8 mouse cellular contexts compared by ENCODE assay signal in the genomic region with DNA sequence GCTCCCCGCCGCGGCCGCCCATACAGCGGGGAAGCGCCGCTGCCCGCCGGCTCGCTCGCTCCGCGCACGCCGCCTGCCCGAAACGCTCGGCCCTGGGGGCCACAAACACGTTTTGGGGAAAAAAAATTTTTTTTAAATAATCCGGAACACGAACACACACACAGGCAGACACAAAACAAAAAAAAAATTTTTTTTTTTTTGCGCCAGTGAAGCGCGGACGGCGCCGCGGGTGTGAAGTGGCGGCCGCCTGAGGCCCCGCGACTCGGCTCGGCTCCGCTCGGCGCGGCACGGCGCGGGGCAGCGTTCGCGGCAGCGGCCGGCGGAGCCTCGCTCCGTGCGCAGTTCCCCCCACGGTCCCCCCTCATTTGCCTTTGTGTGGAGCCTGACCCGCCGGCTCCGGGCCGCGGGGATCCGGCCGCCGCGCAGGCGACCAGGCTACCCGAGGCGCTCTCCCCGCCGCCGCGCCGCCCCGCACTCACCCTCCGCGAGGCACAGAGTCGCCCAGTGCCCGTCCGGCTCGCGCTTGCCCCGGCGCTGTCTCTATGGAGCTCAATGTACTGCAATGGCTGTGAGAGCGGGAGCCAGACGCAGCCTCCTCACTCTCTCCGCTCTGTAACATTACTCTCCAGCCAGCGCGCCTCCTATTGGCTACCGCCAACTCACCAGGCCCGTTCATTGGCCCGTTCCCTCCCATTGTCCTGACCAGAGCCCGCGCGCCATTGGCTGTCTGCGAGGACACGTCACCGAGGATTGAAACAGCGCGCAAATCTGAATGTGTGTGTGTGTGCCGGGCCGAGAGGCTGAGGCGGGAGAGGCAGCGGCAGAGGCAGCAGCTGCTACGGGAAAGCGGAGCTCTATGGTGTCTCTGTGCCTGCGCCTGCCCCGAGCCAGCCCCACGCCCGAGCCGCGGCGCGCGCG. TPM values are rescaled to one million over a fixed set of nuclear protein-coding genes. Genes with fewer than 3 reads are reported as not detected.
DNase-seq lines count a peak whose midpoint lies in the region; ATAC-seq and TF ChIP-seq lines count a peak whose summit lies in the region.

No protein-coding gene starts in this region.

- peak overlapping the region; percentile 97 for H3K4me2 ChIP-seq in embryonic facial prominence, embryonic 15.5 days (replicated peaks)
- H3K4me2 ChIP-seq in limb, embryonic 14.5 days (replicated peaks; ENCODE audit: low read depth, low read length, severe bottlenecking), result peak overlapping the region; percentile 92

- H3K27ac ChIP-seq in bone marrow, adult 2 months (ENCODE audit: control insufficient read depth, insufficient read depth, low read depth, low read length, poor library complexity), result peak overlapping the region; percentile 99
- peak overlapping the region; percentile 99 for H3K27ac ChIP-seq in embryonic facial prominence, embryonic 15.5 days (replicated peaks)
- H3K27ac ChIP-seq in limb, embryonic 14.5 days (replicated peaks; ENCODE audit: low read depth, low read length), result peak overlapping the region; percentile 100

- TF ChIP-seq POLR2A in bone marrow, adult 2 months (IDR thresholded peaks at IDR 0.05; ENCODE audit: borderline replicate concordance, control insufficient read depth, low read depth, low read length), result peak; percentile 95
- TF ChIP-seq POLR2A in limb, embryonic 14.5 days (IDR thresholded peaks at IDR 0.05; ENCODE audit: borderline replicate concordance, extremely low read depth, insufficient read depth, insufficient read length), result peak; percentile 76; the same call in 1 of the 2 replicates

- WGBS in bone marrow, adult 2 months, result 2% methylated on average over 110 of the region's 110 CpGs
- under 1% methylated on average over 108 of the region's 110 CpGs for WGBS in embryonic facial prominence, embryonic 15.5 days
- WGBS in limb, embryonic 14.5 days, result 0% methylated on average over 71 of the region's 110 CpGs

- H3K36me3 ChIP-seq in embryonic facial prominence, embryonic 15.5 days, result no peaks in the 10 kb centered on the region
- H3K36me3 ChIP-seq in limb, embryonic 14.5 days (ENCODE audit: control insufficient read depth, insufficient read depth, low read length), result peaks cover 18% of the 10 kb centered on the region

- peak; percentile 99 for DNase-seq in 416B (ENCODE audit: low read depth)
- DNase-seq in heart, adult 8-10 months (ENCODE audit: low spot score), result peak; percentile 98
- peak; percentile 99 for DNase-seq in kidney, adult 9 months
- DNase-seq in limb, embryonic 14.5 days (ENCODE audit: low spot score), result peak; percentile 99
- peak; percentile 96 to 98 for DNase-seq in monocyte, adult 2 months (ENCODE audit: low read depth in 1 of 2, low spot score in 2 of 2)
- peak; percentile 98 to 99 for DNase-seq in spleen, postnatal 36 days (ENCODE audit: low spot score in 2 of 2)

- peak overlapping the region; percentile 99 for H3K9ac ChIP-seq in embryonic facial prominence, embryonic 15.5 days
- peak overlapping the region; percentile 100 for H3K9ac ChIP-seq in limb, embryonic 14.5 days (ENCODE audit: low read depth, low read length, severe bottlenecking)

- 0 out of 2 replicates have a peak, but pooled peaks have one; percentile 4 for TF ChIP-seq CTCF in bone marrow, adult 2 months (IDR thresholded peaks at IDR 0.05; ENCODE audit: control insufficient read depth, insufficient read depth, low read length)

- H3K4me3 ChIP-seq in bone marrow, adult 2 months (replicated peaks; ENCODE audit: control insufficient read depth, low read depth, low read length), result peak overlapping the region; percentile 76
- H3K4me3 ChIP-seq in embryonic facial prominence, embryonic 15.5 days (replicated peaks), result peak overlapping the region; percentile 76
- peak overlapping the region; percentile 94 for H3K4me3 ChIP-seq in limb, embryonic 14.5 days (replicated peaks; ENCODE audit: low read length)

- no peaks in the 10 kb centered on the region for H3K27me3 ChIP-seq in embryonic facial prominence, embryonic 15.5 days
- H3K27me3 ChIP-seq in limb, embryonic 14.5 days (ENCODE audit: control insufficient read depth, insufficient read depth, low read length), result no peaks in the 10 kb centered on the region

- H3K4me1 ChIP-seq in bone marrow, adult 2 months (ENCODE audit: control insufficient read depth, insufficient read depth, low read length), result no peaks in the 10 kb centered on the region; the same call in 1 of the 2 replicates
- H3K4me1 ChIP-seq in embryonic facial prominence, embryonic 15.5 days, result peaks cover 9% of the 10 kb centered on the region; the same call in 1 of the 2 replicates
- no peaks in the 10 kb centered on the region for H3K4me1 ChIP-seq in limb, embryonic 14.5 days (ENCODE audit: control insufficient read depth, insufficient read depth, low read length)

- peak; percentile 97 for ATAC-seq in embryonic facial prominence, embryonic 15.5 days (ENCODE audit: insufficient number of reproducible peaks, low FRiP score, low TSS enrichment, low read depth)
- ATAC-seq in limb, embryonic 14.5 days (ENCODE audit: low FRiP score, low read depth), result peak; percentile 95

- no peaks in the 10 kb centered on the region for H3K9me3 ChIP-seq in embryonic facial prominence, embryonic 15.5 days (replicated peaks)
- H3K9me3 ChIP-seq in limb, embryonic 14.5 days (ENCODE audit: control insufficient read depth, low read length), result no peaks in the 10 kb centered on the region

RNA-seq across cellular contexts. Expression of a gene that starts 57.7 kb away (rescaled TPM):
- 8.4 TPM in 1 of 2 replicates, not detected in the other for polyA plus RNA-seq in bone marrow, adult 2 months (2011; ENCODE audit: insufficient read depth, insufficient read length, low replicate concordance, missing spikeins)
- polyA plus RNA-seq in embryonic facial prominence, embryonic 15.5 days (2015; fragmentation: Nextera tagmentation; extraction: Ambion mirVana), result 1.6 and 2.3 TPM in 2 replicates
- 1 to 10 TPM; 3.2 to 7.7 (median 7.3) TPM for total RNA-seq in heart, adult 8-10 months (2022)
- not detected in 2 replicates for polyA plus RNA-seq in limb, embryonic 14.5 days (2012; rRNA removed)
- not detected in 2 replicates for polyA plus RNA-seq in limb, embryonic 14.5 days (2014; fragmentation: Nextera tagmentation; extraction: Ambion mirVana)

Comparison
In these comparisons a context has a peak if more than half of its experiments do, and no peak if none do; other contexts are left out.
1. Peak in every context shown above with its lines: DNase-seq, ATAC-seq, H3K4me3 ChIP-seq and H3K27ac ChIP-seq.